Mouse (Mus musculus) embryonic facial prominence, embryonic 10.5 days (tissue): ENCODE results near the gene Acer3. TPM values are rescaled to one million over a fixed set of nuclear protein-coding genes. Genes with fewer than 3 reads are reported as not detected.
A peak's percentile ranks its signal among the peaks of the same experiment; 100 is the strongest.

Experiments
- DNase-seq: peaks from one replicate; pipeline ENCODE4 v3.0.0-alpha.2; 2017; ENCODE audit warnings: low spot score
- H3K27ac ChIP-seq: fragments of 300-500 bp; sonication (generic); replicated peaks from 2 replicates; pipeline ENCODE4 v1.5.1; 2016; ENCODE audit warnings: mild to moderate bottlenecking
- H3K27me3 ChIP-seq: fragments of 300-500 bp; sonication (generic); replicated peaks from 2 replicates; pipeline ENCODE4 v1.6.1; 2016; ENCODE audit warnings: low read depth, mild to moderate bottlenecking; ENCODE audit not compliant: poor library complexity, severe bottlenecking
- H3K36me3 ChIP-seq: fragments of 300-500 bp; sonication (generic); replicated peaks from 2 replicates; pipeline ENCODE4 v1.6.1; 2016; ENCODE audit warnings: mild to moderate bottlenecking, moderate library complexity
- H3K4me1 ChIP-seq: fragments of 300-500 bp; sonication (generic); 2 replicates; pipeline ENCODE4 v1.6.1; 2016
- H3K4me3 ChIP-seq: fragments of 300-500 bp; sonication (generic); 2 replicates; pipeline ENCODE4 v1.5.1; 2016; ENCODE audit warnings: mild to moderate bottlenecking, moderate library complexity
- H3K9me3 ChIP-seq: fragments of 300-500 bp; sonication (generic); 2 replicates; pipeline ENCODE4 v1.6.1; 2016; ENCODE audit warnings: mild to moderate bottlenecking
- WGBS: fragments of 180-500 bp; shearing (Covaris S2); methylation state at CpG from one replicate; pipeline ENCODE4 v1.1.7; 2016; 5-methylcytosine and 5-hydroxymethylcytosine counted together
- polyA plus RNA-seq: library from polyadenylated mRNA; unstranded; fragments of >200 nt; fragmentation: Nextera tagmentation; extraction: Ambion mirVana; gene quantifications from 2 replicates; pipeline ENCODE4 v1.2.1, GENCODE M21; 2016

Gene Acer3
- polyA plus RNA-seq, 1 experiment from 2014 or later = 21.3 TPM

DNA sequence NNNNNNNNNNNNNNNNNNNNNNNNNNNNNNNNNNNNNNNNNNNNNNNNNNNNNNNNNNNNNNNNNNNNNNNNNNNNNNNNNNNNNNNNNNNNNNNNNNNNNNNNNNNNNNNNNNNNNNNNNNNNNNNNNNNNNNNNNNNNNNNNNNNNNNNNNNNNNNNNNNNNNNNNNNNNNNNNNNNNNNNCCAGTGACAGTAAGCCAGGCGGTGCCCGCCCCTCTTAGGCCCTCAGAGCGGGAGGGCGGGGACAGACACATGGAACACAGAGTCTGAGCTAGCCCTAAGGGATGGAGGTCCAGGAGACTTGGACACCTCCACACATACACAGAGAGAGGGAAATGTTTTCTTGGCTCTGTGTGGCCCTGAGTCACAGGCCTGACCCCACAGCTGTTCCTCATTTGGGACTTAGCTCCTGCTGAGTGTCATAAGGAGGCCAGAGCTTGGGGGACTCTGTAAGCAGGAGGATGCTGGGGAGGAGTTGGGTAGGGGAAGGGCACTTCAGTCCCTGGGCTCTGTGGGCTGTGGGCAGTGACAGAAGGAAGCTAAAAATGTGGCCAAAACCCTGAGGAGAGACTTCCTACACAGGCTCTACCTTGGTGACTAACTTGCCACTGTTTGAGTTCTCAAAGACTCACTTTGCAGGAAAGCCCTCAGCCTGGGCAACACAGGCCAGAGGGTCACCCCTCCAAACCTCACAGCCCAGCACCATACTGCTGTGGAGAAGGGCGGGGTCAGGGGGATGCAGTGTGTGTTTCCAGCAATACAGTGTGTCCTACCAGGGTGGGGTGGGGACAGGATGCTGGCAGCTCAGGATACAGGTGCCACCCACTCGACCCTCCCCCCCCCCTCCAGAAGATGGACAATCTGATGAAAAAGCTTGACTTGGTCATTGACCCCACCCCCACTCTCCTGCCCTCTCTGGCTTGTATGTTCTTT is 149.6 kb downstream of the Acer3 start:
- H3K9me3 ChIP-seq = no peaks in the 10 kb centered on the region
- peak; percentile 70 for DNase-seq
- WGBS = 42% methylated on average over 6 of the region's 6 CpGs
- H3K27ac ChIP-seq = peak overlapping the region; percentile 69
- peaks cover 5% of the 10 kb centered on the region; the same call in 1 of the 2 replicates for H3K27me3 ChIP-seq
- H3K4me1 ChIP-seq = peaks cover 34% of the 10 kb centered on the region
- H3K4me3 ChIP-seq = peak overlapping the region; percentile 19; the same call in 1 of the 2 replicates
- H3K36me3 ChIP-seq = no peaks in the 10 kb centered on the region

DNA sequence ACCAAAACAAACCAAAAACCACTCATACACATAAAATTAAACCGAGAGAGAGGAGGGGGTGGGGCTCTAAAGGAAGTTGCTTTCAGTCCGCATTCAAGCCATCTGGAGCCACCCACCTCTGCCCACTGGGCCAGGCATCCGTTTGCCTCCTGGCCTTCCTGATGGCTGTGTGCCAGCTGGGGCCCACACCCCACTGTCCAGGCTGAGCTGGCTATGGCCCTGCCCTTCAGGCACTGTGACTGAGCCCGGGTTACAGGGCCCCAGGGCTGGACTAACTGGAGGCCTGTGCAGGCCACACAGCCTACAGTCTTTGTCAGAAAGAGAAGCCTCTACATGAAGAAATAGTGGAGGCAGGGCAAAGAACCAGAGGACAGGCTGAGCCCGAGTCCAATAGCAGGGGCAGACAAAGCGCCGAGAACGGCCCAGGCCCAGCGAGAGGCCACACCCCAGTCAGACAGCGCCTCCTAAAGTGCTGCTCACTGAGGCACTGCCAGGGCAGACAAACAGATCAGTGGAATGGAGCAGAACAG is 155.9 kb downstream of the Acer3 start:
- 68% methylated on average over 10 of the region's 10 CpGs for WGBS
- no peaks in the 10 kb centered on the region for H3K36me3 ChIP-seq
- H3K4me3 ChIP-seq = no peak overlapping the region
- H3K27ac ChIP-seq = peak overlapping the region; percentile 69
- peaks cover 41% of the 10 kb centered on the region for H3K4me1 ChIP-seq
- H3K27me3 ChIP-seq = no peaks in the 10 kb centered on the region
- no peaks in the 10 kb centered on the region for H3K9me3 ChIP-seq
- DNase-seq = no peak

DNA sequence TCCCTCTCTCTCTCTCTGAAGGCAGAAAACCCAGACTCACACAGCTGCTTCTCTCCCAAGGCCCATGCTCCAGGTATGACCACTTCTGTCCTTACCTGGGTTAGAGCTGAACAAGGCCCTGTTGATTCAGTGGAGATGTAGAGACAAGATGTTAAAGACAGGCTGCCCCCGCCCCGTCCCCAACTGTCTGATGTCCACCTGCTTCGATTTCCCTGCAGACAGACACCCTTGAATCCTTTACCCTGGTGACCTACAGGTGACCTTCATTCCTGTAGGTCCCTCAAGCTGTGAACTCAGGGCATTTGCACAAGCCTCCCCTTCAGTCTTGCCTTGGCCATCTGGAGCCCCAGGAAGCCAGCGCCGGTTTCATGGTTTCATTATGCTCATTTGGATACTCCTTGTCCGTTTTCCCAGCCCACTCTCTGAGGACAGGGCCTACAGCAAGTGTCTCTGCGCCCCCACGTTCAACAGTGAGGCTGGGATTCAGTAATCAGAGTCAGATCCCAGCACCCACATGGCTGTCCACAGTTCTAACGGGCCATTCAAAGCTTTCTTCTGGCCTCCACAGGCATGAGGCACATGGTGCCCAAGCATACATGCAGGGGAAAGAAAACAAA is 156.5 kb downstream of the Acer3 start:
- H3K27me3 ChIP-seq = no peaks in the 10 kb centered on the region
- H3K9me3 ChIP-seq = no peaks in the 10 kb centered on the region
- WGBS = 80% methylated on average over 9 of the region's 9 CpGs
- no peak overlapping the region for H3K4me3 ChIP-seq
- H3K4me1 ChIP-seq = peaks cover 47% of the 10 kb centered on the region
- peak overlapping the region; percentile 69; the same call in 1 of the 2 replicates for H3K27ac ChIP-seq
- H3K36me3 ChIP-seq = no peaks in the 10 kb centered on the region
- no peak for DNase-seq

DNA sequence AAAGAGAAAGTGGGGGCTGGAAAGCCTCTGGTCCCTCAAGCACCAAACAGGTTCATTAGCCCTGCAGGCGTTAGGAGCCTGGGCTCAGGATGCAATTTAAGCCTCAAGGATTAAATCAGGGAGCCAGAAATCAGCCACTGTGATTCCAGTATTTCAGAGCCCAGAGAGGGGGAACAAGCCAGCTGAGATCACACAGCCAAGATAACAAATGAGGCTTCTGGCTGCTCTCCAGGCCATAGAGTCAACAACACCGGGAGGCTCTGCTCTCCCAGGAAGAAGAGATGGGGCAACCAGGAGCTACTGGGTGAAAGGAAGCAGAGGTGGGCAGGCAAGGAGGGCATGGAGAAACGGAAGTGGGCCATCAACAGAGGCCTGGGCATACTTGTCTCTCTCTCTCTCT is 157.3 kb downstream of the Acer3 start:
- H3K27ac ChIP-seq = no peak overlapping the region
- H3K4me1 ChIP-seq = peaks cover 55% of the 10 kb centered on the region
- H3K36me3 ChIP-seq = no peaks in the 10 kb centered on the region
- H3K9me3 ChIP-seq = no peaks in the 10 kb centered on the region
- WGBS = 60% methylated on average over 3 of the region's 3 CpGs
- H3K4me3 ChIP-seq = no peak overlapping the region
- no peak for DNase-seq
- no peaks in the 10 kb centered on the region for H3K27me3 ChIP-seq

DNA sequence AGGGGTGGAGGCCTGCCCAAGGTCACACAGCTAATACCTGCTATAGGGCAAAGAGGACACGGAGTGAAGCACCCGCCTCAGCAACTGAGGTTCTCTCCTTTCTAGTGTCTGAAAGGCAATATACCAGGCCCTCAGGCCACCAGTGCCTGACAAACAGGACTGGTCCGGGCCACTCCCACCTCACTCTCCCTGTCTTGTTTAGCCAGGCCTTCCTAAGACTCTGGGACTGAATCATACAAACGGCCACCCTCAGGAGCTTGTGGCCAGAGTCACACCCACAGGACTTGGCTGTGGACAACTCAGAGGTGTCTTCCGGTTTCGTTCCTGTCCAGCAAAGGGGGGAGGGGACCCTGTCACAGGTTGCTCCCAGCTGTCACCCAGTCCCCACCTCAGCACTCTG is 158.8 kb downstream of the Acer3 start:
- H3K9me3 ChIP-seq = no peaks in the 10 kb centered on the region
- H3K36me3 ChIP-seq = no peaks in the 10 kb centered on the region
- WGBS = 75% methylated on average over 6 of the region's 6 CpGs
- no peak for DNase-seq
- no peaks in the 10 kb centered on the region for H3K27me3 ChIP-seq
- H3K4me3 ChIP-seq = no peak overlapping the region
- no peak overlapping the region for H3K27ac ChIP-seq
- peaks cover 65% of the 10 kb centered on the region for H3K4me1 ChIP-seq

DNA sequence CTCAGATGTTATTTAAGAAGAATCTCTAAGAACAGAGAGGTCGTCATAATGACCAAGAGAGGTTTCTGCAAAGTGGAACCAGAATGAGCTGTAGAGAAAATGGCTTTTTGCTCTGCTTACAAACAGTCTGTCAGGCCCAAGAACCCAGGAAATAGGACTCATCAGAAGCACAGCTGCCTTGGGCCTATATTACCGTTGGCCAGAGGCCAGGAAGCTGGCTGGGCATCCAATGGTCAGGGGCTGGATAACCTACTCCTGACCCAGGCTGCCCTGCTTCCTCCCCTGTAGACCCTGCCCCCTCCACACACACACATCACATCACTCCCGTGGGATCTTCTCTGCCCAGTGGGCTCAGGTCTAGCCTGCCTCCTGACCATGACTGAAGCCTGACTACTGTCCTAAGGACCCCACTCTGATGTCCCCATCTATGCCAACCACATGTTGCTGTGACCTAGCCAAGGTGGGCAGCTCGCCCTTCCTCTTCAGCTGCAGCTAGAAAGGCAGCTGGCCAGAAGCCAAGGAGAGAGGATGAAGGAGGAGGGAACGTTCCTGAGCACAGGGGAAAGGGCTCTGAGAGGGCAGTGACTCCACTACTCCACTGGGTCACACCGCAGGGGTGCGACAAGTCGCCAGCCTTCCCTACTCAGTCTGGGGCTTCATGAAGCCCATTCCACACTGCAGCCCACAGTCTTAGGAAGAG is 160.8 kb downstream of the Acer3 start:
- Histone ChIP-seq H3K36me3 (no peaks in the 10 kb centered on the region), H3K9me3 (no peaks in the 10 kb centered on the region), H3K27me3 (no peaks in the 10 kb centered on the region; the same call in 1 of the 2 replicates), H3K4me1 (peaks cover 75% of the 10 kb centered on the region), H3K4me3 (no peak overlapping the region), H3K27ac (peak overlapping the region; percentile 70)
- DNase-seq = no peak
- WGBS = 61% methylated on average over 8 of the region's 8 CpGs

DNA sequence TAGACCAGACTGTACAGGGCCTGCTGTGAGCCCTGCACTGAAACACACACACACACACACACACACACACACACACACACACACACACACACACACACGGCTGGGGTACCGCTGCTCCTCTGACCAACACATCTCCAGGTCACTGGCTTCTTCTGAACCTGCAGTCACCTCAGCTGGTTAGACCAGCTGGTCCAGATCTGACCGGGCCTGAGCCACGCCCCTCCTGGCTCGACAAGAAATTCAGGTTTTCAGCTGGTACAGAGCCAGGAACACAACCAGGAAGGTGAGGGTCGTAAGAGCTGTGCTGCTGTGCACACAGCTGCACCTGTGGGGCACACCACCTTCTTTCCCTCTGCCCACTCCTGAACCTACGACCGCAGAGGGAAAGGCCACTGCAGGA is 162.5 kb downstream of the Acer3 start:
- 48% methylated on average over 8 of the region's 8 CpGs for WGBS
- Histone ChIP-seq H3K4me1 (peaks cover 68% of the 10 kb centered on the region), H3K9me3 (no peaks in the 10 kb centered on the region), H3K36me3 (no peaks in the 10 kb centered on the region), H3K4me3 (no peak overlapping the region), H3K27ac (no peak overlapping the region), H3K27me3 (no peaks in the 10 kb centered on the region; the same call in 1 of the 2 replicates)
- peak; percentile 50 for DNase-seq

DNA sequence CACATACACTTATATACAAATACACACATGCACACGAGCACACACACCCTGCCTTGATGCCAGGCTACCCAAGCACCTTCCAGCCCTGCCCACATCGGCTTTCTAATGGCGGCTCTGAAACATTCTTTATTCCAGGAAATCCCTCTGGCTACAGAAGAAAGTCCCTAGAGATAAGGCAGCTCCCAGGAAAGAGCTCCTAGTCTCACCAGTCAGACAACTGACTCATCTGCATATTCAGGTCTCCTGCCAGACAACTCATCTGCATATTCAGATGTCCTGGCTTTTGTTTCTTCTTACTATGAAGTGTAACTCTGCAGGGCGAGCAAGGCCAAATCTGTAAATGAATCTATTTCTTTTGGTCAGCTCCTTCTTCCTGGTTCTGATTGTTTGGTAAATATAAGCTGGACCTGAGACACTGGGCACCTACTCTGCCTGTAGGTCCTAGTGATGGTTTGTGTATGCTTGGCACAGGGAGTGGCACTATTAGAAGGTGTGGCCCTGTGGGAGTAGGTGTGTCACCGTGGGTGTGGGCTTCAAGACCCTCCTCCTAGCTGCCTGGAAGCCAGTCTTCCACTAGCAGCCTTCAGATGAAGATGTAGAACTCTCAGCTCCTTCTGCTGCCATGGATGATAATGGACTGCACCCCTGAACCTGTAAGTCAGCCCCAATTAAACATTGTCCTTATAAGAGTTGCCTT is 163.2 kb downstream of the Acer3 start:
- DNase-seq = no peak
- Histone ChIP-seq H3K4me3 (no peak overlapping the region), H3K36me3 (no peaks in the 10 kb centered on the region), H3K9me3 (no peaks in the 10 kb centered on the region), H3K27me3 (no peaks in the 10 kb centered on the region; the same call in 1 of the 2 replicates), H3K27ac (no peak overlapping the region), H3K4me1 (peaks cover 68% of the 10 kb centered on the region)
- 62% methylated on average over 5 of the region's 5 CpGs for WGBS

Other genes with a start within 250 kb of the Acer3 start
- 20.4 and 21.8 TPM in 2 replicates for gene Myo7a, start 201.7 kb downstream of the Acer3 start, polyA plus RNA-seq
- 0.18 TPM in 1 of 2 replicates, not detected in the other for gene Omp, start 175.7 kb downstream of the Acer3 start, polyA plus RNA-seq
- 4.7 and 5.1 TPM in 2 replicates for gene Capn5, start 142.9 kb downstream of the Acer3 start, polyA plus RNA-seq
- not detected in 2 replicates for gene B3gnt6, start 121.7 kb downstream of the Acer3 start, polyA plus RNA-seq
- 9.7 and 10.9 TPM in 2 replicates for gene Tsku, start 40.1 kb upstream of the Acer3 start, polyA plus RNA-seq
- not detected in 2 replicates for gene Gucy2d, start 119.2 kb upstream of the Acer3 start, polyA plus RNA-seq
- gene Lrrc32, start 168.1 kb upstream of the Acer3 start, polyA plus RNA-seq = 3.6 and 3.7 TPM in 2 replicates